Mouse (Mus musculus): ENCODE results near the gene Gm45785. TPM values are rescaled to one million over a fixed set of nuclear protein-coding genes. Genes with fewer than 3 reads are reported as not detected.

The Gm45785 gene
- total RNA-seq, 1 experiment from 2014 or later: 1.8 TPM

DNA sequence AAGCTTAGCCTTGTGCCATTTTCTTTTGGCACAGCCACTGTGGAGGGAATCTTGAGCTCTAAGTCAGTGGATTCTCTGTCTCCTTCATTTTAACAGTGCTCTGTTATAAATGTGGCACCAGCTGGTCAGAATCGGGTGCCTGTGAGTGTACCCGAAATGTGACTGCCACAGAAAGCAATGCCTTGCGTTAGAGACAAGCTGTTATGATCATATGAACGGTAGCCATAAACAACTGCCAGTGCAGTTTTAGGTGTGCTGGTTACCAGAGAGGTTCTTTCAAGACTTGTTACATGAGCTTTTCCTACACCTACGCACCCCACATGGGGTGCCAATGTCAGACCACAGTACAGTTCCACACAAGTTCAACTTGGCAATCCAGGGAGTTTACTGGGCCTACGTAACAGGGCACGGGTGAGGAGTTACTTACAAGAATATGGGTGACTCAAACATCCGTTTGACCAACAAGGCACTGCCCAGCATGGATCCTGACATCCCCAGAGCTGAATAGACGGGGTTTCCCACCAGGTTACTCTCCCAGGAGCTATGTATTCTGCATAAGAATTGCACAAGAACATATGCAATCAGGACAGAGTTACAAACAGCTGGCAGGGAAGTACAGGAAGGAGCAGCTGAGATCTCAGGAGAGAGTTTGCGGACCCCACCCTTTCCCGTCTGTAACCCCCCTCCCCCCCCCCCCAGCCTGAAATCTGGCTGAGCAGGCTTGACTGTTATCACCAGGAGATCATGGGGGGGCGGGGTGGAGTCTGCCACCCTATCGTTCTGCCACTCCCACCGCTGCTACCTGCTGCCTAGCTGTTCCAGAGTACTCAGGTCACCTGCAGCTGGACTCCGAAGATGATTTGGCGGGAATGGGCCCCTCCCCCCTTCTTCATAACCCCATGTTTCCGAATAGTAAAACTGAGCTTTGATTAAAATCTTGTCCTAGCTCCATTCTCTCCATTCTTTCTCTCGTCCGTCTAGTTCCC, 15.1 kb downstream of the Gm45785 start:
- ATAC-seq (replicated peaks in 1 of 2; ENCODE audit: insufficient read depth in 1 of 2, low FRiP score in 2 of 2, low TSS enrichment in 1 of 2, low read depth in 1 of 2, poor library complexity in 2 of 2, severe bottlenecking in 2 of 2): no peak

DNA sequence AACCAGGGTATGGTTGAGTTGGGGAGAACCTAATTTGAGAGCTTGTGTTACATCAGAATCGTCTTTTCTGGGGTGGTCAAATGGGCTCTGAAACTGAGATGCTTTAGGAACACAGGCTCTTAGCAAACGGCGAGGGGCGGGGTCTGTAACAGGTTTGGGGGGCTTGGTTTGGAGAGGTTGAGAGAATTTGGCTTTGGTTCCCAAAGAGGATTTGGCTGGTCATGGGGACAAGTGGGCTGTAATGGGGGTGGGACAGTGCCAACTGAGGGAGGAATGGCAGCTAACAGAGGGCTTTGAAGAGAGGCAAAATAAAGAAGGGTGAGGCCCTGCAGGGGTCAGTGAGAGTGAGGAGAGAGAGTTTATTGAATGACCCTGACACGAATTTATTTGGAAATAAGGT, 16.6 kb downstream of the Gm45785 start:
- no peak for ATAC-seq (replicated peaks in 1 of 2; ENCODE audit: insufficient read depth in 1 of 2, low FRiP score in 2 of 2, low TSS enrichment in 1 of 2, low read depth in 1 of 2, poor library complexity in 2 of 2, severe bottlenecking in 2 of 2)

DNA sequence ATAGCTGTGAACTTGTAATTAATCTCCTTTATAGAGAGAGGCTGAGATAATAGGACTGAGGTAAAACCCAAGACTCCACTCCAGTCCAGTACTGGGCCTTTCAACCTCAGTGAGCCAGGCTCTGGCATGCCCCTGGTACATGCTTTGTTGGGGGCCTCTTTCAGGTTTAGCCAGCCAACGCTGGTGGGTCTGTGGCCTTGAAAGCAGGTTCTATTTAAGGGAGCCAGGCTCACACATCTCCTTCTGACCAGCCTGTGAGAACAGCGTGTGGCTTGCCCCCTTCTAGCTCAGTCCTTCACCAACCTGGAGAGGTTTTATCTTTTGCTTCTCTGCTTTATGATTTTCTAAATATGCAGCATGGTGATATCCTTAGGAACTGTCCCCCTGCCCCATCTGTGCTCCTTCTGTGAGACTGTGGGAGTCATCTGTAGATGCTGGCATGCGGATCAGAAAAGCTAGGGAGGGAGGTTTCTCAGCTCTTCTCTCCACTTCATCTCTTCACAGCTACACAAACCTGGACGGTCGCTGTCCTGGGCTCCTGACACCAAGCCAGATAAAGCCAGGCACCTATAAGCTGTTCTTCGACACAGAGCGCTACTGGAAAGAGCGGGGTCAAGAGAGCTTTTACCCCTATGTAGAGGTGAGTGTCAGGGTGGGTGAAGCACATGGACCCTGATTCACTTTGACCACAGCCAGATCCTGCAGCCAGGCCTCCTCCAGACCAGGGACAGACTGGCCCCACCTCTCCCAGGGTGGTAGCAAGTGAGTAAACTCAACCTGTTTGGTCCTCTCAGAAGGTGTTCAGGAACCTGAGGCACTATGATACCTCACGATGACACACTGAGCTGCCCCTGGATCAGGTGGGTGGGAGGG, 19.7 kb downstream of the Gm45785 start:
- ATAC-seq (replicated peaks in 1 of 2; ENCODE audit: insufficient read depth in 1 of 2, low FRiP score in 2 of 2, low TSS enrichment in 1 of 2, low read depth in 1 of 2, poor library complexity in 2 of 2, severe bottlenecking in 2 of 2): no peak

DNA sequence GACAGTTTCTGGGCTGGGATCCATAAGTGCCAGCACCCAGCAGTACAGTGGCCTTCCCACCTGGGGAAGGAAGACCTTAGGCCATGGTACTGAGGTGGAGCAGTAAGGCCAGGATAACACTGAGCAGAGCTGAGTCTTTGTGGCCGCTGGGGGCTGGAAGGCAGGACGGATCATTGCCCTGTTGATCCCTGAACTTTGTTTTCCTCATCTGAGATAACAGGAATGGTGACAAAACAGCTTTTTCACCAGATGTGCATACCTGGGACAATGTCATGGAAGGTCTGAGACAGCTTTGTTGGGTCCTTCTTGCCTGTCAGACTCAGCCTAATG, 20.4 kb downstream of the Gm45785 start:
- no peak for ATAC-seq (replicated peaks in 1 of 2; ENCODE audit: insufficient read depth in 1 of 2, low FRiP score in 2 of 2, low TSS enrichment in 1 of 2, low read depth in 1 of 2, poor library complexity in 2 of 2, severe bottlenecking in 2 of 2)

DNA sequence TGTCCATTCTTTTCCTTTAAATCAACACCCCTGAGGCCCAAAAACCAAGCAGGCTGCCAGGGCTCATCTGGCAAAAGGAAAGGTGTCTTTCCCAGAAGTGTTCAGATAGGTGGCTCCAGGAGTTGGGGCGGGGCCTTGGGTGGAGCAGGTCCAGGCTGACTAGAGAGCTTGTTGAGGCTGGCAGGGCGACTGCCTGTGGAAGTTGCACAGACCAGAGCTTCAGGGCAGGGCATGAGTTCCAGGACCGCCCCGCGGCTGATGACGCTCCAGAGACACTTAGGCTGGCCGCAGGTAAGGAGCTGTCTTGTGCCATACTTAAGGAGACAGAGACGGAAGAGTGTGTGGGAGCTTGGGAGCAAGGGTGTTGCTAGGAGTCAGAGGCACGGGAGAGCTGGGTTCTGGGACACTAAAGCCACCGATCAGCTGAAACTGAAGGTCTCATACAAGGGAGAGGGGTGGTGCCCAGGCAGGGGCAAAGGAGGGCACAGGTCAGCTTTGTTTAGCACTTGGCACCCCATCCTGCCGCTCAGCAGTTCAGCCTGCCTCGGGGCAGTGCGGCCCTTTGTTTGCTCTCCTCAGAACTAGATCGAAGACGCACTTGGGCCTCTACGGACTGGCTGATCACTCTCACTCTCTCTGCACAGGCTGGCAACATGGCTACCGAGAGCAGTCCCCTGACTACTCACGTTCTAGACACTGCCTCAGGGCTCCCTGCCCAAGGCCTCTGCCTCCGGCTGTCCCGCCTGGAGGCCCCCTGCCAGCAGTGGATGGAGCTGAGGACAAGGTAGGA, 21.0 kb downstream of the Gm45785 start, which contains the start of gene Urah:
TSS of gene Urah (plus strand) at position 51 of the 790 bp plus-strand sequence.
- no peak for ATAC-seq (replicated peaks in 1 of 2; ENCODE audit: insufficient read depth in 1 of 2, low FRiP score in 2 of 2, low TSS enrichment in 1 of 2, low read depth in 1 of 2, poor library complexity in 2 of 2, severe bottlenecking in 2 of 2)

DNA sequence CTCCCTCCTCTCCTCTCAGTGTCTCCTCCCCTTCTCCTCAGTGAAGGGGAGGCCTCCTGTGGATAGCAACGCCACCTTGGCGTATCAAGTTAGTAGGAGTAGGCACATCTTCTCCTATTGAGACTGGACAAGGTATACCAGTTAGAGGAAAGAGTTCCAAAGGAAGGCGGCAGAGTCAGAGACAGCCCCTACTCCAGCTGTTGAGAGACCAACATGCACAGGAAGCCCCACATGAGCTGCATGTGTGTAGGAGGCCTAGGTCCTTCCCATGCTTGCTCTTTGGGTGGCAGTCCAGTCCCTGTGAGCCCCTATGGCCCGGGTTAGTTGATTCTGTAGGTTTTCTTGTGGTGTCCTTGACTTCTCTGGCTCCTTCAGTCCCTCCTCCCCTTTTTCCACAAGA, 22.8 kb downstream of the Gm45785 start:
- ATAC-seq (replicated peaks in 1 of 2; ENCODE audit: insufficient read depth in 1 of 2, low FRiP score in 2 of 2, low TSS enrichment in 1 of 2, low read depth in 1 of 2, poor library complexity in 2 of 2, severe bottlenecking in 2 of 2): no peak

DNA sequence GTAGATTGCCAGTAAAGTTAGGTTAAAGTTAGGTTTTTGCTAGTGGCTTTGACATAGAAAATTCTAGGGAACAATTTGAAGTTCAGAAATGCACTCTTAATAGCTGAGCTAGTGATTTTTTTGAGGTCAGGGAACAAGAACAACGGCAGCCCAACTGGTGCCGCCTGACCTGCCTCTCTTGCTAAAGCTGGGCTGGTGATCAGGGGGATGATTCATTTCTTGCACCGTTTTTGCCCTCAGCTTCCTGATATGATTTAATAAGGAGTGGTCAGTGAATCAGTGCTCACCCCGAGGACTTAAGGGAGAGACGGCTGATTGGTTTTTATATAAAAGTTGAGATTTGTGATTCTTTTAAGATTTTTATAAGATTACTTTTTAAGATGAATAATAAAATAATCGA, 24.7 kb downstream of the Gm45785 start:
- no peak for ATAC-seq (replicated peaks in 1 of 2; ENCODE audit: insufficient read depth in 1 of 2, low FRiP score in 2 of 2, low TSS enrichment in 1 of 2, low read depth in 1 of 2, poor library complexity in 2 of 2, severe bottlenecking in 2 of 2)

DNA sequence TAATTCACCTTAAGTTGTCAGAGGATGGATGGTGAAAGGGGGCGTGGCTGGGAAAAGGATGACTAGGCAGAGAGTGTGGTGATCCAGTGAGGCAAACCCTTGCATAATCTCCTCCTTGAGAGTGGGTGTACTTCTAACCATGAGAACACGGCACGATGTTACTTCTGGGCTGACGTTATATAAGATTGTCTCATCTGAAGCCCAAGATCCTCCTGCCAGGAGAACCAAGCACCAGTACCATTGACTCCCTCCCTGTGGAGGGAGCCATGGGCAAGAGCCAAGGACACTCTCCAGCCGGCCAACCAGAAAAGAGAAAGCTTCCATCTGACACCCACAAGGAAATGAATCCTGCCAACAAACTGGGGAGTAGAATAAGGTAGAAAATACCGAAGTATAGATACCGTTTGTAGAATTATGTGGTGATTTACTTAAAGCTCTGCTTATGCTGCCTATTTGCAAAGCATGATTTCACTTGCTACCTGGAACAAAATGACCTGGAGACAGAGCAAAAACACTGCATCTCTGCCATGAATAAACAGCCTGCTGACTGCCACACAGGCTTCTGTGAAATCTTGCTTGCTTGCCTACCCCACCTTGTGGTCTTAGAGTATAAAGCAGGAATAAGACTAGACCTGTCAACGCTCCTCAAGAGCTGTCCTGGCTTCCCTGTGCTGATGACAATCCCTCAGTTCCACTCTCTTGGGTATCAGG, 27.8 kb downstream of the Gm45785 start:
- ATAC-seq (replicated peaks in 1 of 2; ENCODE audit: insufficient read depth in 1 of 2, low FRiP score in 2 of 2, low TSS enrichment in 1 of 2, low read depth in 1 of 2, poor library complexity in 2 of 2, severe bottlenecking in 2 of 2): peak; percentile 62 to 70

DNA sequence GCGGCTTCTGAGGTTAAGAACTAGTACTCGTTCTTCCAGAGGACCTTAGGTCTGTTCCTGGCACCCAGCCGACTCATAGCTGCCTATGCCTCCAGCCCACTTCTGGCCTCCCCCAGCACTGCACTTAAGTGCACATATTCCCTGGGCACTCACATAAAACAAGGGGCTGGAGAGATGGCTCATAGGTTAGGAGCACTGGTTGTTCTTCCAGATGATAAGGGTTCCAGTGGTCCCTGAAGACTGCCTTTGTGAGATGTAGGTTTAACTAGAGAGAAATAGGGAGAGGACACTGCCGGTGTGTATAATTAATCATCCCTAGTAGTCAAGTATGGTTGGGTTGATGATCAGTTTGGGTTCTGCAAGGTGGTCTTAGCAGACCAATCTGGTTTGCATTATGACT, 33.4 kb downstream of the Gm45785 start:
- ATAC-seq (replicated peaks in 1 of 2; ENCODE audit: insufficient read depth in 1 of 2, low FRiP score in 2 of 2, low TSS enrichment in 1 of 2, low read depth in 1 of 2, poor library complexity in 2 of 2, severe bottlenecking in 2 of 2): no peak

DNA sequence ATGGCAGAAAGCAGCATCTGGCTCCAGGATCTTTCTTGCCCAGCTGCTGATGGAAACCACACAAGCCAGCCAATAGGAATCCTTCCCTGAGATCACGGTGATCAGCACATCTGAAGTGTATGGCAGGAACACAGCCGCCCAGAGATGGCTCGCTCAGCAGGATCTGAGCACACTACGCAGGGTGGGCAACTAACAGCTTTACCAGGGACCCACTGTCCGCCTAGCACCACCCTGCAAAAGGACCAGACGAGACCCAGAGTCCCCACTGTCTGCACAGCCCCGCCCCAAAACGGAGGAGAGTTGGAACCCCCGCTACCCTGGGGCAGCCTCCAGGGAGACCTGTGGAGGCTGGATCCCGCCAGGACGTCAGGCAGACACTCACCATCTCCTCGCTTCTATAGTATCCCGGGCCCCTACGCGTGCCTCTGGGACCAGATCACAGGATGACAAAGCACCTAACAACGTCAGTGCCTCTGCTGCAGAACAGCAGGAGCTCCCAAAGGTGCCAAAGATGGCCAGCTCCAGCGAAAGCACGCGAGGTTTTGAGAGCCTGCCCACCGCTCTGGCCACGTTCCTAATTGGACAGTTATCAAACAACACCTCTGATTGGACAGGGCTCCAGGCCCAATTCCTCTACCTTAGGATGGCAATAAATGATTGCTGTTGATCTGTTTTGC, 34.3 kb downstream of the Gm45785 start, which contains the start of gene Zfp941:
TSS of gene Zfp941 (minus strand) at position 526 of the 677 bp plus-strand sequence.
- ATAC-seq (replicated peaks in 1 of 2; ENCODE audit: insufficient read depth in 1 of 2, low FRiP score in 2 of 2, low TSS enrichment in 1 of 2, low read depth in 1 of 2, poor library complexity in 2 of 2, severe bottlenecking in 2 of 2): peak; percentile 77 to 95

DNA sequence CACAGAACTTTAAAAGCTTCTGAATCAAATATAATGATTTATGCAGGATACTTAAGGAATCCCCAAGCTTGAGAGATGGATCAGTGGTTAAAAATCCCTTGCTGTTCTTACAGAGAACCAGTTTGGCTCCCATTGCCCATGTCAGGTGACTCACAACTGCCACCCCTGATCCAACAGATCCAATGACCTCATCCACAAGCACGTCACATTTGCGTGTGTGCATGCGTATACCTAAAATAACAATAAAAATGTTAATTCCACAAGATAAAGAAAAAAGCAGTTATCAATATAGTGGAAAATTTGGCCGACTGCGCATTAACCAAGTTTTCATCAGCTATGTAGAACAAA, 34.9 kb downstream of the Gm45785 start:
- ATAC-seq (replicated peaks in 1 of 2; ENCODE audit: insufficient read depth in 1 of 2, low FRiP score in 2 of 2, low TSS enrichment in 1 of 2, low read depth in 1 of 2, poor library complexity in 2 of 2, severe bottlenecking in 2 of 2): no peak

DNA sequence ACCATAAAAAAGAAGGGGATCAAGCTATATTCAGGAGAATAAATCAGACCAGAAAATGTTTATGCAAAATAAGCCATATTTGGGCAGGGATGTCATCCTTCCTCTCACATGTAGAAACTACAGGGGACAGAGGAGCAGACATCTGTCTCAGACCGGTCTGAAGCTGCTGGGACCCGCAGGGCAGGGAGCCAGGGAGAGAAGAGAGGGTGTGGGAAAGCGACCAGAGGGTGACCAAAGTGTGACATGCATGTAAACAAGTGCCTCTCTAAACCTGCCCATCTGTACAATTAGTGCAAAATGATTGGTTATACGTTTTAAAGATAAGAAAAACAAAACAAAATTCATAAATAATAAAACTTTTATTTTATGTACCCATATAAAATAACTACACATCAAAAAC, 36.0 kb downstream of the Gm45785 start:
- ATAC-seq (replicated peaks in 1 of 2; ENCODE audit: insufficient read depth in 1 of 2, low FRiP score in 2 of 2, low TSS enrichment in 1 of 2, low read depth in 1 of 2, poor library complexity in 2 of 2, severe bottlenecking in 2 of 2): no peak

DNA sequence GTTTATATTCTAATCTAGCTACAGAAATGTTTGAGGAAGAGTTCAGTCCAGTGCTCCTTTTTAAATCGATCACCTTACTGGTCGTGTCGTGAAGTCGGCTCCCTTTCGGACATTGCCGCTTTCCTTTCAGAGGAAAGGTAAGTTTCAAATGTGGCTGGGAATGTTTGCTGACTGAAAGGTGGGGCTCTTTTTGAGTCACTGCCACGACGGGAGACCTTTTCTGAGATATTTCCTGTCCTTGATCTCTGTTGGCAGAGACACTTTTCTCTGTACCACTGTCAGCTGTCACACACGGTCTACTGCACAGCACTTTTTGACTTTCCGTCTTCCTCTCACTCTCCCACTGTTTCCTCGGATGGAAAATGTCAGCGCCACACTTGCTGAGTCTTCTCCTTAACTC, 43.3 kb downstream of the Gm45785 start:
- ATAC-seq (replicated peaks in 1 of 2; ENCODE audit: insufficient read depth in 1 of 2, low FRiP score in 2 of 2, low TSS enrichment in 1 of 2, low read depth in 1 of 2, poor library complexity in 2 of 2, severe bottlenecking in 2 of 2): no peak

DNA sequence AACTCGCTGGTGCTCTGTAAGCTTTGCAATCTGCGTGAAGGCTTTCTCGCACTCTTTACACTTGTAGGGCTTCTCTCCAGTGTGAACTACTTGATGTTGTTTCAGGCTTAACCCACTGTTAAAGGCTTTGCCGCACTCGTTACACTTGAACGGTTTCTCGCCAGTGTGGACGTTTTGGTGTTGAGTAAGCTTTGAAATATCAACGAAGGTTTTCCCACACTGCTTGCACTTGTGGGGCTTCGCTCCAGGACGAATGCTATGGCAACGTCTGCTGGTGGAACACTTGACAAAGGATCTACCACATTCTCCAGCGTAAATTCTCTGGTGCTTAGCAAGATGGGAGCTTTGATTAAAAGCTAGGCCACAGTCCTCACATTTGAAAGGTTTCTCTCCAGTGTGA, 44.4 kb downstream of the Gm45785 start:
- no peak for ATAC-seq (replicated peaks in 1 of 2; ENCODE audit: insufficient read depth in 1 of 2, low FRiP score in 2 of 2, low TSS enrichment in 1 of 2, low read depth in 1 of 2, poor library complexity in 2 of 2, severe bottlenecking in 2 of 2)

DNA sequence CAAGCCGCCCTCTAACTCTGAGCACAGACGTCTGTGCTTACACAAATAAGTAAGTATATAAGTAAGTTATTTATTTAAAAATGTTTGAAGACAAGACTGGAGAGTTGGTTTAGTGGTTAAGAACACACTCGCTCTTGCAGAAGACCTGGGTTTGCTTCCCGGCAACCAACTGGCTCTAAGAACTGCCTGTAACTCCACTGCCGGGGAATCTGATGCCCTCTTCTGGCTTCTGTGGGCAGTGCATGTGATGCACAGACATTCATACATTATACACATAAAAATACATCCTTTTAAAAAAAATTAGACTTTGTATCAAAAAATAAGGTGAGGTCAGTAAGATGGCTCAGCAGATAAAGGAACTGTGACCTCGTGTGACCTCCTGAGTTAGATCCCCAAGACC, 45.6 kb downstream of the Gm45785 start:
- ATAC-seq (replicated peaks in 1 of 2; ENCODE audit: insufficient read depth in 1 of 2, low FRiP score in 2 of 2, low TSS enrichment in 1 of 2, low read depth in 1 of 2, poor library complexity in 2 of 2, severe bottlenecking in 2 of 2): no peak

DNA sequence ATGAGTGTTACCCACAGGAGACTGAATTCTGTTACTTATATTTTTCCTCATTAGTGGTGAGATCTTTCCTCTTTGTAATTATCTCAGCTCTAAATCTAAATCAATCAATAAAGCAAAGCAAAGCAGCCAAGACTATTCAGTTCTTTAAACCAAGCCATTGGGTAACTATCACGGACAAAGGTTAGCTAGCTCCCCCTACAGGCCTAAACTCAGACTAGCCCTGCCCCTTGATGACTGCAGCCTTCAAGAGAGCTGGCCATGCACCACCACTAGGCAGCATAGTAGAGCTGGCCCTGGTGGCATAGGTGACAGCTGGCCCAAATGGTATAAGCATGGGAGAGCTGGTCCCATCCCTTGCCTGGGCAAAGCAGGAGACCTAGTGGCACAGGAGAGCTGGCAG, 50.4 kb downstream of the Gm45785 start:
- ATAC-seq (replicated peaks in 1 of 2; ENCODE audit: insufficient read depth in 1 of 2, low FRiP score in 2 of 2, low TSS enrichment in 1 of 2, low read depth in 1 of 2, poor library complexity in 2 of 2, severe bottlenecking in 2 of 2): peak; percentile 85 to 94
